Mouse (Mus musculus) cerebellum, adult 2 months (tissue): Measurements from ENCODE around the gene Akr1b3. TPM values are rescaled to one million over a fixed set of nuclear protein-coding genes. Genes with fewer than 3 reads are reported as not detected.
"Not testable (repeated sequence)": the region's sequence is repeated elsewhere in the genome, so short reads cannot be mapped to it uniquely, and the experiment has no call there.

Source experiments
- DNase-seq, 2 experiments: peaks; one replicate each; pipeline ENCODE4 v3.0.0; 2021
- H3K27ac ChIP-seq: fragments of 200-500 bp; 2 replicates; pipeline ENCODE4 v1.5.1; 2012; ENCODE audit warnings: low read length, control low read depth, inconsistent platforms; ENCODE audit not compliant: insufficient read depth
- H3K27me3 ChIP-seq: fragments of 200-500 bp; 2 replicates; pipeline ENCODE4 v1.6.1; 2012; ENCODE audit warnings: inconsistent platforms, mild to moderate bottlenecking, low read length, moderate library complexity; ENCODE audit not compliant: control insufficient read depth, insufficient read depth
- H3K4me1 ChIP-seq: fragments of 200-500 bp; 2 replicates; pipeline ENCODE4 v1.6.1; 2011; ENCODE audit warnings: low read length; ENCODE audit not compliant: control insufficient read depth, insufficient read depth
- H3K4me3 ChIP-seq: fragments of 200-500 bp; replicated peaks from 2 replicates; pipeline ENCODE3; 2011; ENCODE audit warnings: mild to moderate bottlenecking, low read depth, low read length, control low read depth; ENCODE audit not compliant: insufficient read depth
- CTCF ChIP-seq: fragments of 200-500 bp; IDR thresholded peaks from 2 replicates; pipeline ENCODE4 v1.5.1; 2011; ENCODE audit warnings: low read depth, mild to moderate bottlenecking, control low read depth, low read length, moderate library complexity, borderline replicate concordance; ENCODE audit not compliant: insufficient read depth
- POLR2A ChIP-seq: fragments of 200-500 bp; IDR thresholded peaks from 2 replicates; pipeline ENCODE4 v1.6.1; 2011; ENCODE audit warnings: low read length, control low read depth, borderline replicate concordance; ENCODE audit not compliant: insufficient read depth
- WGBS: fragments of 180-500 bp; shearing (Covaris S2); methylation state at CpG from one replicate; pipeline ENCODE4 v1.1.7; 2018; 5-methylcytosine and 5-hydroxymethylcytosine counted together
- polyA plus RNA-seq: library from polyadenylated mRNA; depleted of rRNA; stranded (reverse); fragments of >200 nt; gene quantifications from 2 replicates; pipeline ENCODE4 v1.2.3, GENCODE M21; 2012

The Akr1b3 gene
- polyA plus RNA-seq, 1 experiment: 73.5 TPM

DNA sequence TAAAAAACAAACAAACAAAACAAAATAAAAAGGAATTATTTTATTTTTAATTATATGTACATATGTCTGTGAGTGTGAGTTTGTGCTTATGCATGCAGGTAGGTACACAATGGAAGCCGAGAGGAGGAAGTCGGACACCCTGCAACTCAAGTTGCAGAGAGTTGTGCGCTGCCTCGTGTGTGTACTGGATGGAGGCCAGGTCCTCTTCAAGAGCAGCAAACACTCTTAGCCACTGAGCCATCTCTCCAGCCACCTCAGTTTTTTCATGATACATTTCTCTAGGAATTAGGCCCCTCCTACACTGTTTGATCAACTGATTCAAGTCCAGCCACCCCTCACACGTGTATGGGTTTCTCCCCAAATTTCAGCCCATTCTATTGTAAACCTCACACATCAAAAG lies 17.4 kb upstream of the Akr1b3 start:
- no peak for DNase-seq
- Histone ChIP-seq H3K27me3 (no peaks in the 10 kb centered on the region), H3K4me1 (no peaks in the 10 kb centered on the region), H3K4me3 (no peak overlapping the region), H3K27ac (no peak overlapping the region)
- 75% methylated on average over 5 of the region's 5 CpGs for WGBS
- no peak for TF ChIP-seq CTCF
- no peak for TF ChIP-seq POLR2A

DNA sequence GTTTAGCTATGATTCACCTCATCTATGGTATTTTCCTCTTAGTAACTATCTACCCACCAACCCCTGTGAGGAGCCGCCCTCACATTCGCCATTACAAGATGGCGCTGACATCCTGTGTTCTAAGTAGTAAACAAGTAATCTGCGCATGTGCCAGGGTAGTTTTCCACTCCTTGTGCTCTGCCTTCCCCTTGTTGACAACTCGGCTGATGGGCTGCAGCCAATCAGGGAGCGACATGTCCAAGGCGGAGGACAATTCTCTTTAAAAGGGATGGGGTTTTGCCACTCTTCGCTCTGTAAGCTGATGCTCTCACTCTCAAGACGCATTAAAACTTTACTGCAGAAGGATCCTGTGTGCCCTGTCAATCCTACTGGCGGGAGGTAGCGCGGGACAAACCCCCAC lies 14.5 kb upstream of the Akr1b3 start:
- not testable (repeated sequence) for H3K27ac ChIP-seq, H3K27me3 ChIP-seq, H3K4me3 ChIP-seq, DNase-seq, H3K4me1 ChIP-seq
- WGBS: 90% methylated on average over 12 of the region's 12 CpGs

DNA sequence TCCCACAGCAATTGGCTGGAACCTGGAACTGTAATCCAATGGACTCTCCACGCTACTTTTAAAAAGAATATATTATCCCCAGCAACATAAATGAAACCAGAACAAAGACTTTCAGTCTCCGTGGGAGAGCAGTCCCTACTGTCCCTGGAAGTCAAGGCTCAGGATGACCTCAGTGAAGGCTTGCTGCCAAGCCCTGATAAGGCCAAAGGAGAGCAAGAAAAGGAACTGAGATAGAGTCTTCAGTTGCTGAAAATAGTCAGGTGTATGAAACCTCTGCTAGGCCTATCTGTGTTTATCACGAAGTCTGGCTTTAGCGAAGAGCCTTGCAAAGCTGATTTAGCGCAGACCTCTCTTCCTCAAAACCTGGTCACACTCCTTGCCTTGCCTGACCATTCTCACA lies 14.1 kb upstream of the Akr1b3 start:
- DNase-seq: no peak
- no peaks in the 10 kb centered on the region for H3K4me1 ChIP-seq
- TF ChIP-seq POLR2A: no peak
- TF ChIP-seq CTCF: no peak
- H3K27me3 ChIP-seq: no peaks in the 10 kb centered on the region
- H3K4me3 ChIP-seq: no peak overlapping the region
- 76% methylated on average over 5 of the region's 5 CpGs for WGBS
- H3K27ac ChIP-seq: no peak overlapping the region

DNA sequence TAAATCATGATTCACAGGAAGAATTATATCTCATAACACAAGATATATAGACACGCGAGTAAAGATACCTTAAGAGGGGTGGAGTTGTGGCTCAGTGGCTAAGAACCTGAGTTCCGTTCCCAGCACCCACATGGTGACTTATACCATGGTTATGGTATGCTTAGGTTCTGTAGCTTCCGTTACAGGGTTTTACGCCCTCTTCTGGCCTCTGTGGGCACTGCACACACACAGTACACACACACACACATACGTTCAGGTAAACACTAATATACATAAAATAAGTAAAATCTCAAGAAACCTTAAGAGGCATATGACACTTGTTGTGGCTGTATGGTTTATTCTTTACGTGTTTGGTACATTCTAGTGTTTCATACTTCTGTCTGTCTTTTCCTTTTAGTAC lies 4.8 kb upstream of the Akr1b3 start:
- peaks cover 3% of the 10 kb centered on the region; the same call in 1 of the 2 replicates for H3K4me1 ChIP-seq
- no peak overlapping the region for H3K4me3 ChIP-seq
- WGBS: 95% methylated on average over 7 of the region's 7 CpGs
- H3K27ac ChIP-seq: no peak overlapping the region
- DNase-seq: no peak
- TF ChIP-seq CTCF: no peak
- TF ChIP-seq POLR2A: no peak
- H3K27me3 ChIP-seq: no peaks in the 10 kb centered on the region

DNA sequence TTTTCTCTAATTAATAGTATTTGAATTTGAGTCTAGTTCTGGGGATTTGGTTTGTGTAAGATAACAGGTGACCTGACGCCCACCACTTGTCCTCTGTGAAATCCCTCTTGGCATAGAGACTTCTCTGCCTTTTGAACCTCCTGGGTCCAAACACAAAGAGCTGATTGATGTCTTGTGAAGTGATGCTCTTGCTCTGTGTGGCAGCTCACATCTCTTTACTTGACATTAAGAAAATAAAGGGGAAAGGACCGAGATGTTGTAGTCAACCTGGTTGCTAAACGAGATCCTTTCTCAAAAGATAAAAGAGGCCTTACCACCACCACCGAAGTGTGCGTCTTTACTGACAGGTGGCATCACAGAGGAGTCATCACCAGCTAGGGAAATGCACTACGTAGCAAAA lies 1.4 kb upstream of the Akr1b3 start:
- Histone ChIP-seq H3K4me3 (no peak overlapping the region), H3K27ac (no peak overlapping the region), H3K27me3 (no peaks in the 10 kb centered on the region), H3K4me1 (peaks cover 3% of the 10 kb centered on the region; the same call in 1 of the 2 replicates)
- TF ChIP-seq POLR2A (no peak), CTCF (no peak)
- 70% methylated on average over 6 of the region's 6 CpGs for WGBS
- no peak for DNase-seq

DNA sequence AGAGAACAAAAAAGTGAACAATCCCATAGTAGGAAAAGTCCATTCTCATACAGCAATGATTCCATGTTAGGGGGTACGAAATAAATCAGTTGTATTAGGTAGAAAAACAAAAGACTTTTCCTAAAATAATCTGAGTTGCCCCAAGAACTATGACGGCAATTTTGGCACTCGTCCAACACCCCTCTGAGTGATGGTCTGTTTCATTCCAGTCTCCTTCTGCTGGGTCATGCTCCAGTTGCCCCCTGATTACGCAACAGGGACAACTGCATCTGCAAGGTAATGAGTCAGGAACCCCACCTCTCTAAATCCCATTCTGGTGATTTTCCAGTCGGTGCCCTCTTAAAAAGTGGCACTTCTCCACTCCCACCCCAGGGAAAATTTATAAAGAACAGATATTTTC lies 894 bp upstream of the Akr1b3 start:
- TF ChIP-seq CTCF (no peak), POLR2A (no peak)
- H3K4me3 ChIP-seq: no peak overlapping the region
- DNase-seq: peak; percentile 24 to 26
- no peaks in the 10 kb centered on the region for H3K27me3 ChIP-seq
- peaks cover 3% of the 10 kb centered on the region; the same call in 1 of the 2 replicates for H3K4me1 ChIP-seq
- H3K27ac ChIP-seq: no peak overlapping the region
- WGBS: 13% methylated on average over 5 of the region's 5 CpGs

DNA sequence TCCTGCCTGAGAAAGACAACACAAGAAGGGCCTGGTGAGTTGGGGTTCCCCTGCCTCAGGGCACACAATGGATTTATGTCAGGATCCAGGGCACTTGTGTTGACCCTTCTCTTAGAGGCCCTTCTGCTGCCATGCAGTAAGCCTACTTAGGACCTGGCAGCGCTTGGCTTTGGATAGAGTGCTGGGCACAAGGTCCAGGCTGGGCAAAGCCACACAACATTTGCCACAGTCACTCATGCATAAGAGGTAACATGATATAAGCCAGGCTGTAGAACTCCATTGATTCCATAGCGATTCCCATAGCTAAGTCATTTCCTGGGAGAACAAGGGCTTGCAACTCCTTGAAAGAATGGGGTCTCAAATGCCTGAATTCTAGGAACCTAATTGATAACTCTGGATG lies 3.4 kb downstream of the Akr1b3 start:
- TF ChIP-seq CTCF (no peak), POLR2A (no peak)
- no peak for DNase-seq
- H3K4me1 ChIP-seq: peaks cover 3% of the 10 kb centered on the region; the same call in 1 of the 2 replicates
- H3K27ac ChIP-seq: no peak overlapping the region
- no peaks in the 10 kb centered on the region for H3K27me3 ChIP-seq
- no peak overlapping the region for H3K4me3 ChIP-seq
- 66% methylated on average over 2 of the region's 2 CpGs for WGBS

DNA sequence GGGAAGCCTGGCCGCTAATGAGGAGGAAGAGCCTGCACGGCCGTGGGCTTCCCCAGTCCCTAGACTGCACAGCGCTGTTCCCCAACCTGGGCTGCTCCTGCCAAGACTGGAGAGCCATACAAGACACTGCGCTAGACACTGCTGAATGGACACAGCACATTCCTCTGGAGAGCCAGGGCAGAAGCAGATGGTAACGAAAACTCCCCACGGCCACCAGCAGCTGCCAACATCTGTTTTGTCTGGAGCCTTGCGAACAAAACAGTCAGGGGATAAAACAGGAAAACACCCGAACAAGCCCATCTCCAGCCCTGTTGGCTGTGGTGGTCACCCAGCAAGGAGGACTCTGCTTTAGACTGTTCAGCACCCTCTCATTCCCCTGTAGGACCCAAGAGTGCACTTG lies 3.9 kb downstream of the Akr1b3 start:
- H3K4me1 ChIP-seq: peaks cover 3% of the 10 kb centered on the region; the same call in 1 of the 2 replicates
- 81% methylated on average over 9 of the region's 9 CpGs for WGBS
- TF ChIP-seq POLR2A (no peak), CTCF (no peak)
- no peak overlapping the region for H3K4me3 ChIP-seq
- DNase-seq: no peak
- H3K27me3 ChIP-seq: no peaks in the 10 kb centered on the region
- H3K27ac ChIP-seq: no peak overlapping the region

DNA sequence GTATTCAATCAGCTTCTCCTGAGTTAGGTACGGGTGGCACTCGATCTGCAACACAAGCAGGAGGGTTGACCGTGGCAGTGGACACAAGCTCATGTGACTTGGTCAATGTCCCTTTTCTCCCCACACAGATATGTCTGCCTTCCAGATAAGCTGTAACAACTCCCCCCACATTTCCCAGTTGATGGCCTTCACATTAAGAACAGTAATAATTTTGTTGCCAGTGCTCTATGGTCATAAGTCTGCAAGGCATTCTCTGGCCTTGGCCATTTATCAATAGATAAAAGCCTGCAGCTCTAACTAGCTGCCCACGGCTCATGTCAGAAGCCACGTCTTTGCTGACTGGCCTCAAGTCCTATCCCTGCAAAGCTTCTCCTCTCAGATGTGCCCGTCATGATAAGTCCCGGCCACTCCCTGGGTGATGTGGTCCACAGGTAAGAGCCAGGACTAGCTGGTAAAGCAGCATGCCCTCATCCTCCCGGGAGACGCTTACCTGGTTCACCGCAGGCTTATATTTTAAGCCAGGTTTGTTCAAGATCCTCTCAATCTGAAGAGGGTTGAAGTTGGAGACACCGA lies 7.2 kb downstream of the Akr1b3 start:
- Histone ChIP-seq H3K4me3 (no peak overlapping the region), H3K27ac (no peak overlapping the region), H3K27me3 (no peaks in the 10 kb centered on the region), H3K4me1 (no peaks in the 10 kb centered on the region)
- TF ChIP-seq POLR2A (no peak), CTCF (no peak)
- 92% methylated on average over 11 of the region's 11 CpGs for WGBS
- no peak for DNase-seq
